Mouse (Mus musculus): ENCODE measurements around the gene Rbm17.

GRCm38 (mm10) chr2:11558654-11559053, 45.3 kb downstream of the Rbm17 start:
- TF ChIP-seq CTCF (IDR thresholded peaks at IDR 0.05; ENCODE audit: borderline replicate concordance, extremely low read depth, insufficient read depth, insufficient read length) (no peak), POLR2A (IDR thresholded peaks at IDR 0.05; ENCODE audit: borderline replicate concordance, extremely low read depth, insufficient read depth, insufficient read length, poor library complexity, severe bottlenecking) (no peak)

Measured in brain, embryonic 14.5 days (tissue).